ENCODE assay signal across 8 mouse cellular contexts in genomic region chr9:16499621-16500381, GRCm38 (mm10). TPM values are rescaled to one million over a fixed set of nuclear protein-coding genes. Genes with fewer than 3 reads are reported as not detected.
DNase-seq lines count a peak whose midpoint lies in the region; ATAC-seq lines count a peak whose summit lies in the region.

No protein-coding gene starts in this region.

- H3K36me3 ChIP-seq in liver, embryonic 12.5 days, result no peaks in the 10 kb centered on the region
- H3K36me3 ChIP-seq in neural tube, embryonic 13.5 days, result no peaks in the 10 kb centered on the region

- ATAC-seq in liver, embryonic 12.5 days, result 0 out of 2 replicates have a peak, but pooled peaks have one; percentile 13
- peak; percentile 49 for ATAC-seq in neural tube, embryonic 13.5 days (ENCODE audit: low read depth)
- no peak for ATAC-seq in inflammation-experienced regulatory T-cells, adult 6 months

- peak overlapping the region; percentile 65 for H3K4me2 ChIP-seq in liver, embryonic 12.5 days
- peak overlapping the region; percentile 68 for H3K4me2 ChIP-seq in neural tube, embryonic 13.5 days

- H3K27me3 ChIP-seq in liver, embryonic 12.5 days (replicated peaks), result peaks cover 67% of the 10 kb centered on the region
- H3K27me3 ChIP-seq in neural tube, embryonic 13.5 days, result no peaks in the 10 kb centered on the region

- H3K9ac ChIP-seq in liver, embryonic 12.5 days, result peak overlapping the region; percentile 17; the same call in 1 of the 2 replicates
- H3K9ac ChIP-seq in neural tube, embryonic 13.5 days, result peak overlapping the region; percentile 81

- WGBS in liver, embryonic 12.5 days (ENCODE audit: insufficient replicate concordance), result 1% methylated on average over 35 of the region's 35 CpGs
- WGBS in neural tube, embryonic 13.5 days, result under 1% methylated on average over 35 of the region's 35 CpGs

- peak; percentile 5 to 28 for DNase-seq in heart, adult 18-20 months
- DNase-seq in heart, adult 8-10 months (ENCODE audit: low spot score), result no peak
- peak; percentile 46 to 55 for DNase-seq in cerebellum, postnatal 25 days
- peak; percentile 18 for DNase-seq in gastrocnemius, postnatal 14 days
- peak; percentile 65 for DNase-seq in kidney, postnatal 10 days

- peak overlapping the region; percentile 42 for H3K4me3 ChIP-seq in liver, embryonic 12.5 days
- peak overlapping the region; percentile 77 for H3K4me3 ChIP-seq in neural tube, embryonic 13.5 days

- H3K9me3 ChIP-seq in liver, embryonic 12.5 days (replicated peaks), result no peaks in the 10 kb centered on the region
- no peaks in the 10 kb centered on the region for H3K9me3 ChIP-seq in neural tube, embryonic 13.5 days

- H3K4me1 ChIP-seq in liver, embryonic 12.5 days, result no peaks in the 10 kb centered on the region
- peaks cover 24% of the 10 kb centered on the region for H3K4me1 ChIP-seq in neural tube, embryonic 13.5 days (replicated peaks)

- H3K27ac ChIP-seq in liver, embryonic 12.5 days, result no peak overlapping the region
- H3K27ac ChIP-seq in neural tube, embryonic 13.5 days (replicated peaks), result peak overlapping the region; percentile 89

- intact Hi-C loops in gastrocnemius, postnatal 14 days (cut with DNase I; ENCODE audit: low total_unique reads), result no loop called here

RNA-seq across cellular contexts. Expression of gene Fat3, which starts 1.3 kb away (rescaled TPM):
- total RNA-seq in heart, adult 18-20 months (2021), result under 1 TPM; 0.42 to 0.46 TPM
- under 1 TPM; 0.28 to 0.49 (median 0.48) TPM for total RNA-seq in heart, adult 8-10 months (2022)
- 1 to 10 TPM; 1.6 to 1.7 TPM for total RNA-seq in gastrocnemius, postnatal 14 days (2021)
- 0.18 and 0.32 TPM in 2 replicates for polyA plus RNA-seq in liver, embryonic 12.5 days (2016; fragmentation: Nextera tagmentation; extraction: Ambion mirVana)
- 11.3 and 12.1 TPM in 2 replicates for polyA plus RNA-seq in neural tube, embryonic 13.5 days (2015; fragmentation: Nextera tagmentation; extraction: Ambion mirVana)
- polyA plus RNA-seq in inflammation-experienced regulatory T-cells, adult 6 months (2017; shearing (Covaris generic)), result under 1 TPM in 2 of 3 experiments, not detected in 1; 0.08 to 0.13 TPM
